Mouse (Mus musculus) spleen, postnatal 14 days (tissue): Measurements from ENCODE around the gene Sema7a.
A peak's percentile ranks its signal among the peaks of the same experiment; 100 is the strongest.

Experiments used
- DNase-seq, 2 experiments: peaks; one replicate each; pipeline ENCODE4 v3.0.0; 2021 to 2022; ENCODE audit warnings: low spot score in 2 of 2

Sema7a gene

GRCm38 (mm10) chr9:57939431-57940348 lies at the start of gene Sema7a:
Gene Sema7a (plus strand): TSS chr9:57940112.
- DNase-seq: peak; percentile 47 to 50

DNA sequence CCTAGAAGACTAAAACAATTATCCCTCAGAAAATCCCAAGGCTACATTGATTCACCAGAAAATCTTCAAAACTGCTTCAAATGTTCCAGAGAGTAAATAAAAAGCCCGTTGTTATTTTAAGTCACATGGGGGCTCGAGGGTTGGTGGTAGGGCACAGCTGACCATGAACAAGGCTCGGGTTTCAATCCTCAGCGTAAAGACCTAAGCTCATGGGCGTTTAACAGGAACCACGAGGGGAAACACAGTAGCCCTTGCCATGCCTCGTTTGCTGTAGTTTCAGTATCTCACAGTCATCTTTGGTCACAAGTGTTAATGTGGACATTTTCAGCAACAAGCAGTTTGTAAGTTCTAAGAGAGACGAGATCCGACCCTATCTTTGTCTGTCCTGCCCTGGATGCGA lies 39.4 kb upstream of the Sema7a start:
- no peak for DNase-seq

DNA sequence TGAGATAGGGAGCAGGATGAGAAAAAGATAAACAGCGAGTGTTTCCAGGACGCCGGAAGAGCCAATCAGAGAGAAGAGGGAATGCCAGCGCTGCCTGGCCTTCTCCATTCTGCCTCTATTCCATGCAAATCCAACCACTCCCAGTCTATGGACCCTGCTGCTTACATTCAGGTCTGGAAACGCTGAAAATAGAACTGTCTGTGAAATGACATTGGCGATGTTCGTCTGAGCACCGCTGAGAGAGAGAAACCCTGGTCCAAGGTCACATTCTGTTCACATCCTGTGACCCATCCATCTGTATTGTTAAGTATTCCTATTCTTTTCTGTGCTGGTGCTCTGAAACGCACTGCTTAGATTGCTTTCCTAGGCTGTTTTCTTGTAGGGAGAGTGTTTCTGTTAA lies 38.7 kb upstream of the Sema7a start:
- DNase-seq: no peak

DNA sequence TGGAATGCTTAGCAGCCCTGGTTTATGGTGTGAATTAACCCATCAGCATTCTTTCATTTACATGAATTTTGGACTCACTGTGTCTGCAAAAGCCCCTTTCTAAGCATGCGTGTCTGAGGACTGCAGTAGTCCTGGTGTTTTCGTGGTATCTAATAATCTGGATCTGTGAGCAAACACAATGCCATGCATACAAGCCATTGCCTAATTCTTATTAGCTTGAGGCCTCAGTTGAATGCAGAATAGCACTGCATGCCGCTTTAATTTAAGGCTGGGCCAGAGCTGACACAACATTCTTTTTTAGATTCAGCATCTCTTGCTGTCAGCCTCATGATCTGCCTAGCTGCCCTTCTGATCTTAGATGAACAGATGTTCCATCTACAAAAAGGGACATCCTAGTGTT lies 38.3 kb upstream of the Sema7a start:
- no peak for DNase-seq

DNA sequence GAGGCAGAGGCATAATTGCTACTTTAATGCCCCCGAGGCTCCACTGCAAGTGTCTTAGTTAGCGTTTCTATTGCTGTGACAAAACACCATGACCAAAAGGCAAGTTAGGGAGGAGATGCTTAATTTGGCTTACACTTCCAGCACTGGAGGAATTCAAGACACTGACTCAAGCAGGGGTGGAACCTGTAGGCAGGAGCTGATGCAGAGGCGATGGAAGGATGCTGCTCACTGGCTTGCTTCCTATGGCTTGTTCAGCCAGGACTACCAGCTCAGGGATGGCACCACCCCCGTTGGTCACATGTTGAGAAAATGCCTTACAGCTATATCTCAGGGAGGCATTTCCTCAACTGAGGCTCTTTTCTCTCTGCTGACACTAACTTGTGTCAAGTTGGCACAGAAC lies 37.8 kb upstream of the Sema7a start:
- DNase-seq: no peak

GRCm38 (mm10) chr9:57903589-57904249 lies 36.2 kb upstream of the Sema7a start:
- no peak for DNase-seq

GRCm38 (mm10) chr9:57904250-57904644 lies 35.7 kb upstream of the Sema7a start:
- DNase-seq: no peak

GRCm38 (mm10) chr9:57907206-57907605 lies 32.7 kb upstream of the Sema7a start:
- DNase-seq: no peak

DNA sequence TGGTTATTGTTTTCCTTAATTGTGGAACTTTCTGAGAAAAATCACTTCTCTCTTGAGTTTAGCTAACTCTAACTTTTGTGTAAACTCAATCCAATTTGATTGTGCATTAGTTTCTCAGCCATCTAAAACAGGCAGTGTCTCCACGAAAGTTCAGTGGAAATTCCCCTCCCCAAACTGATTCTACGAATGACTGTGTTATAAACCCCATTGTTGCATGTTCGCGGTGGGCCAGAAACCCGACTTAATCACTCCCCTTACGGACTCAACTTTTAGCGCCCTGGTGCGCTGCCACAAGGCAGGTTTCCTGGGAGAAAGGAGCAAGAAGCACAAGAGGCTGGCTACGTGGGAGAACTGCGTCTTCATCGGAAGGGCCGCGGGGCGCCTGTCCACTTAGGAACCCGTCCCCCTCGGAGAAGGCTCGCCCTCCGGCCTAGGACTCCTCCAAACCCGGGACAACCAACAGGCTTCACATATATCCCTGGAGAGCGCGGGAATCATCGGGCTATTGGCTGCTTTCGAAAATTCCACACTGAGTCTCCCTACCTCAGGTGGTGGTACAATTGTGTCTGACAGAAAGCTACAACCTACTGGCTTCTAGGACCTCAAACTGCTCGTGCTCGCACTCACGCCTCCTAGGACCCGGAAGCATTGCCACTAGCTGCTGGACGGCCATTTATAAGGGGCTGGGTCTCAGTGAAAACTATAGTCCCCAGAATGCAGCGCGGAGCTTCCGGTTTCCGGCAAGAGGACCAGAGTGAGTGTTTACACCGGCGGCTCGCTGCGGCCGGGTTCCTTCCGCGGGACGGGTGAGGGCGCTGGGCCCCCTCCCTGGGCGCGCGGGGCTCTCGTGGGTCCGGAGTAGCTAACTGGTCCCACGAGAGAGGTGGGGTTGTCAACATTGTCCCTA lies 29.4 kb upstream of the Sema7a start, which contains the start of gene Ubl7:
Gene Ubl7 (plus strand): TSS at position 726 of the 907 bp plus-strand sequence.
- DNase-seq: peak; percentile 74 to 85

- no peak for DNase-seq
Measured at GRCm38 (mm10) chr9:57912571-57912970, 27.3 kb upstream of the Sema7a start.

DNA sequence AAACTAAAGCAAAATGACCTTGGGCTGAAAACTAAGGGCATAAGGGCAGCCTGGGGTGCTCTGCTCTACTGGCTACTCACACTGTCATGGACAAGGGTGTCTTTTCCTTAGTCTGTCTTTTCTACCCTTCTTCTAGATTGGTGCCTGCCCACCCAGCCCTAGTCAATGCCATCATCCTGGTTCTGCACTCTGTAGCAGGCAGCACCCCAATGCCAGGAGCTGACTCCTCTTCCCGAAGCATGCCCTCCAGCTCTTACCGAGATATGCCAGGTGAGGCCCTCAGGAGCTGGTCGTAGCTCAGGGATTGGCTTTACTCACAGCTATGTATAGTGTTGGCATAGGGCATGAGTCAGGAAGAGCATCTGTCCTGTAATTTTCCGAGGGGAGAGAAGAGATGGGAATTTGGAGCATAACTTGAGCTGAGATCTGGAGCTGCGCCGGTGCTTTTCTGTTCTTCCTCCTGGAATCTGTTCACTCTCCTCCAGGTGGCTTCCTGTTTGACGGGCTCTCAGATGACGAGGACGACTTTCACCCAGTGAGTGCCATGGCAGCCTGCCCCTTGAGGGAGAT lies 18.3 kb upstream of the Sema7a start:
- DNase-seq: no peak

DNA sequence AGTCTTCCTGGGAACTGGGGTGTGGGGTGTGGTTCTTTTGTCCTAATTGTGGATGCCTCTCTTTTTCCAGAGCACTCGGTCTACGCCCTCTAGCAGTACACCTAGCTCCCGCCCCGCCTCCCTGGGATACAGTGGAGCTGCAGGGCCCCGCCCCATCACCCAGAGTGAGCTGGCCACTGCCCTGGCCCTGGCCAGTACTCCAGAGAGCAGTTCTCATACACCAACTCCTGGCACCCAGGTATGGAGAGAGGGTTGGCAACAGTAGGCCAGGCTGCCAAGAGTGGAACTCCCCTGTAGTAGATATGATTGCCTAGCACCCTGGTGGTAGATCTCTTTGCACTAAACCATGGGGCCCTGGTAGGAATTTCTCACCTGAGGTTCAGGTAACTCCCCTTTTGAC lies 17.5 kb upstream of the Sema7a start:
- DNase-seq: no peak

DNA sequence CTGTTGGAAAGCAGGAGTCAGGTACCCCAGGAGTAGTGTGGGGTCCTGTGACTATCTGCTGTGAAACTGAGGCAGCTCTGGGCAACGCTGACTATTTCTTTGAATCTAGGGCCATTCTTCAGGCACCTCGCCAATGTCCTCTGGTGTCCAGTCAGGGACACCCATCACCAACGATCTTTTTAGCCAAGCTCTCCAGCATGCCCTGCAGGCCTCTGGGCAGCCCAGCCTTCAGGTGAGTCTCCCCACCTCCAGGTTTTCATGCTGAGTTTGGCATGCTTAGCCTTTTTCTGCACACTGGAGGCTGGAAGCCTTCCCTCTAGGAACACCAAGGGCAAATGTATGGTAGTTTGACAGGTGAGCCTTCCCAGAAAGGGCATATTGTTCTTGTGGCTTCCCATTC lies 16.9 kb upstream of the Sema7a start:
- DNase-seq: no peak

DNA sequence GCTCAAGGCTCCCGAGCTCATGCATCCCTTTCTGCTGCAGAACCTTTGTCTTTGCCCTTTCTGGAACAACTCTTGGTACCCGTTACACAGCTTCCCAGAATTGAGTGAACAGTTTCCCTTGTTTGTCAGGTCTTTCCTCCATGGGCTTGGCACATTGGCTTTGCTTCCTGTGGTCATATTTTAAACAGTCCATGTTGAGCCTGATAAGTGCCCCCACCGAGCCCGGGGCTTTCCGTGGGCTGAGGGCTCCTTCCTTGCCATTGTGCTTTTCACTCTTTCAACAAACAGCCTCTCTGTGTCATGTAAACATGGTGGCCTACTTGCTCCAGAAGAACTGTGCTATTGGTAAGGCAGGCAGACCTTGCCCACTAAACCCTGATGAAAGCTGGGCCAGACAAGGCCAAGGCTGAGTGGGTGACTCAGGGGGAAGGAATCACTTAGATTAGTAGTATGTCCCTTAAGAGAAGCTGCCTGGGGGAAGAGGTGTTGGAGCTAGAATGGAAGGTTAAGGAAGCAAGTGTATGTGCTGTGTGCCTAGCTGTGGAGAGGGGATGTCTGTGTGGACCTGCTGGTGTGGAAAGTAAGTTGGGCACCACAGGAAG lies 8.6 kb upstream of the Sema7a start:
- no peak for DNase-seq

DNA sequence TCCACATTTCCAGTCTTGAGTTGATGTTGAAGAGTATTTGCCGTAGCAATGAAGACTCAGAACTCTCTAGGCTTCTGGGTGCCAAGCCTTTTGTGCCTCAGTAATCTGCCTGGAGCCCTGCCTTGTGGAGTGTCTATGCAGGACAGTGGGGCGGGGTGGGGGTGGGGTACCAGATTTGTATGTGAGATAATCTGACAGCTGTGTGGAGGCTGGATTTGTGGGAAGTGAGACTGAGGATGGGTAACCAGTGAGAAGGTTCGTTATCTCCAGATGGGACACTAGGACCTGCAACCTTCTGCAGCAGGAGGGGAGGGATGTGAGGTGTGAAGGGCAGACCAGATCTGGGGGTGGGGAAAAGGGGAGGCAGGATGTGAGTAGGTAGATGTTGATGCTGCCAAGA lies 7.7 kb upstream of the Sema7a start:
- no peak for DNase-seq

DNA sequence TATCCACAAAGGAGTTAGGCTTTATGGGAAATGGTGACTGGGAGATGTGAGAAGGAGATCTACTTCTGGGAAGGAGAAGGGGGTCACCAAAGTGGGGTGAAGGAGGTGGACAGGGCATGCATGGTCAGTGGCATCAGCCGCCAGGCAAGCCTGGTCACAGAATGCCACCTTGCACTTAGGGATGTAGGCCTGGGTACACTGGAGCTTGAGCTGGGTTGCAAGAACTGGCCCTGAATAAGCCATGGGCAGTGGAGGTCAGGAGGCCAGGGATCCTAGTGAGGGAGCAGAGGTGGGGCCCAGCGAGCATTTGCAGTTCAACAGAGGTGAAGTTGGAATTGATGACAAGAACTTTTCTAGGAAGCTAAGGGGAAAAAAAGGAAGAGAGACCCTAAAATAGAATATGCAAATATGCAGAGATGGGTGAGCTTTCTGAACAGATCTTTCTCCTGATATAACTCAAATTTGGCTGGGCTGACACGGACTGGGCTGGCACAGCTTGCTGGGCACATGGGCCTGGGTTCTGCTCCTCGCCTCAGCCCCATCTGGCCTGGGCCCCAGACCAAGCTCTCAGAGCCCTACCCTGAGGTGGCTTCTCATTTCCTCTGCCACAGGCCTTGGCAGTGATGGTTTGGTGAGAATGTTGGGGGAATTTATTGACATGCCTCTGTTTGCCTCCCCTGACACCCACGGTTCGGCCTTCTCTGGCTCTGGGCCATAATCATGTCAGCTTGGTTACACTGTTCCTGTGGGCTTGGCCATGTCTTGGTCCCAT lies 6.9 kb upstream of the Sema7a start:
- DNase-seq: no peak

DNA sequence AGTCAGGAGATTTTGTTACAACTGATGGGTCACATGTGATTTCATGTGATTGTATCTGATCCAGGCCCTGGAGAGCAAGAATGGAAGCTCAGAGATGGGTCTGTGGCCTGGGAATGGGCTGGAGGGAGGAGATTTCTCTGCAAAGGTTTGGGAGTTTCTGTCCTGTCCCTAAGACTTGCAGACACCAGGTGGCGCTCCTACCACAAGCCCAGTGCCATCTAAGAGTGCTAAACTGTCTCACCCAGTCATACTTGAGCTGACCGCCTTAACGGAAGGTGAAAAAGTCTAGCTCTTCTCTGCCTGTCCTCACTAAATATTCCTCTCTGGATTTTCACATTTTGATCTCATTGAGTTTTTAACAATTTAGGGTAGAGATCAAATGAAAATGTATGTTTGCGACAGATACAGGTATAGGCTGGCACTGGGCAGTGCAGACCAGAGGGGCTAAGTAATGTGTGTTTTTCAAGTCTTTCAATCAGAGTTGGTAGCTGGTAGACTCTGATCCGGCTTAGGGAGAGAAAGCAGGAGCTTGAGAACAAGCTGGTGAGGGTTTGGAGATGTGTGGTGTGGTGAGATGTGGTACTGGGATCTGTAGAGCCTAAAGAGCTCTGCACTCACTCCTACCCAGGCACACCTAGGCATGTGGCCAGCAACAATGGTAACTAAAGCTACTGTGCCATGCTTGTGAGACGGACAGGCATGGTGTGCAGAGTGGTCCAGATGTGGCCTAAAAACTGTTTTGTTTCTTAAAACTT lies 4.1 kb upstream of the Sema7a start:
- peak; percentile 67 to 81 for DNase-seq

DNA sequence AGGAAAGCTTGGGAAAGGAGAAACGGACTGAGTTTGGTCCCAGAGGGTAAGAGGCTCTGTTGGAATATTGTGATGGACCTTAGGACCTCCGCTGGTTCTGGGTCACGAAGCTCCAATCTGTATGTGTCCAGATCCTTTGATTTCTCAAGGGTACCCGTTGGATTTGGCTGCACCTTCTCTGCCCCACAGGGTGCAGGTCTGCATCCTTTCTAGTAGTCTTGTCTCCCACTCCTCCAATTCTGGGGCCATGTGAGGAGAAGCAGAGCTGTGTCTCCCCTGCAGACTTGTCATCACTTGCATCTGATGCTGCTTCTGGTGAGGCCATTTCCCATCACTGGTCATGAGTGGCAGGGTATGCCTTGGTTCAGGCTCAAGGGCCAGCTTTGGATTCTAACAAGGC lies 2.7 kb upstream of the Sema7a start:
- DNase-seq: no peak

- no peak for DNase-seq
Measured at GRCm38 (mm10) chr9:57937651-57938050, 2.3 kb upstream of the Sema7a start.
